Mouse (Mus musculus): ENCODE measurements around the gene Plk3. TPM values are rescaled to one million over a fixed set of nuclear protein-coding genes. Genes with fewer than 3 reads are reported as not detected.
A peak's percentile ranks its signal among the peaks of the same experiment; 100 is the strongest.

The Plk3 gene
- polyA plus RNA-seq, 1 experiment from 2014 or later: 29.6 TPM

DNA sequence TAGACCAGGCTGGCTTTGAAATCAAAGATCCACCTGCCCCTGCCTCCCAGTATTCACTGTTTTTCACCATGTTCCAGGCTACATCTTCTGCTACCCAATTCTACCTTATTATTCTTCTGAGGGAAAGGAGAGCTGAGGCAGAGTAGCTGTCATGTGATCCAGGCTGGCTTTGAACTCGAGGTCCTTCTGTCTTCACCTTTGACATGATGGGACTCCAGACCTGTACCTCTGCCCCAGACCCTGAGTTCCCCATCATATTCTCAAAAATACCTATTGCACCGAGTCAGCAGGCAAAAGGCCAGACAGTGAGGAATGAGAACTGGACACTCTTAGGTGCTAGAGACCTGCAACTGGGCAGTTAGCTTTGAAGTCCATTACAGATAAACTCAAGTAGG, 835 bp upstream of the Plk3 start:
- Histone ChIP-seq H3K27ac (no peak overlapping the region), H3K36me3 (peaks cover 4% of the 10 kb centered on the region), H3K4me2 (replicated peaks) (peak overlapping the region; percentile 82), H3K27me3 (0 out of 2 replicates have a peak, but pooled peaks cover 11% of the 10 kb centered on the region), H3K9me3 (replicated peaks) (no peaks in the 10 kb centered on the region), H3K4me1 (peaks cover 35% of the 10 kb centered on the region), H3K4me3 (0 out of 2 replicates have a peak overlapping the region, but pooled peaks have one; percentile 83), H3K9ac (no peak overlapping the region)
- 39% methylated on average over 2 of the region's 2 CpGs for whole genome bisulfite sequencing
- no peak for ATAC-seq (ENCODE audit: low FRiP score)

DNA sequence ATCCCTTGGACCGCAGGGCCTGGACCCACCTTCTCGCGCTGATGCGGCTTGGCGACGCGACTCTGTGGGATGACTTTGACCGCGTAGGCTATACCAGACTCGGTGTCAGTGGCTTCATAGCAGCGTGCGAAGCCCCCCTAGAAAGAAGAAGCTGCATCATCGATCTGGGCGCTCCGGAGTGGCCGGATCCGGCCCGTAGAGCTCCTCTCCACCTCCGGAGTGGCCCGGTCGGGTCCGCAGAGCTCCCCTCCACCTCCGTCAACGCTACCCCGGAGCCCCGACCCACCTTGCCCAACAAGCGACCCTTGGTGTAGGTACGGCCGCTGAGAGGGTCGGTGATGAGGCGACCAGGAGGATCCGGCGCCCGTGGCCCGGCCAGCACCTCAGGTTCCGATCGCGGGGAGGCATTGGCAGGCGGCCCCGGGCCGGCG, 382 bp downstream of the Plk3 start:
- Histone ChIP-seq H3K27ac (peak overlapping the region; percentile 79), H3K9me3 (replicated peaks) (no peaks in the 10 kb centered on the region), H3K4me3 (peak overlapping the region; percentile 83), H3K9ac (peak overlapping the region; percentile 84), H3K4me2 (replicated peaks) (peak overlapping the region; percentile 82), H3K27me3 (0 out of 2 replicates have a peak, but pooled peaks cover 11% of the 10 kb centered on the region), H3K4me1 (peaks cover 35% of the 10 kb centered on the region), H3K36me3 (peaks cover 15% of the 10 kb centered on the region)
- peak; percentile 48 for ATAC-seq (ENCODE audit: low FRiP score)
- WGBS: under 1% methylated on average over 42 of the region's 42 CpGs

DNA sequence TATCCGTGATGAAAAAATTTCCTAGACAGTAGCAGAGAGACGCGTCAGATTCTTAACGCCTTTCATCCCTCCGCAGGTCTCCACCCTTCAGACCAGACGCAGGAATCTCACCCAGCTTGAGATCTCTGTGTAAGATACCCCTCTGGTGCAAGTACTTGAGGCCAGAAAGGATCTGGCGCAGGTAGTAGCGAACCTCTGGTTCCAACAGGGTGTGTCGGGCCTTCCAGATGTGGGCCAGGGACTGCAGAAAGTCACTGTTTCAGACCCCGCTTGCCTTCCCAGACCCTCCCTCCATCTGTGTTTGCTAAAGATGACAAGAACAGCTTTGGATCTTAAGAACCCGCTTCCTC, 994 bp downstream of the Plk3 start:
- Histone ChIP-seq H3K9me3 (replicated peaks) (no peaks in the 10 kb centered on the region), H3K4me3 (peak overlapping the region; percentile 83), H3K4me1 (peaks cover 35% of the 10 kb centered on the region), H3K36me3 (peaks cover 21% of the 10 kb centered on the region), H3K4me2 (replicated peaks) (peak overlapping the region; percentile 82), H3K27me3 (0 out of 2 replicates have a peak, but pooled peaks cover 11% of the 10 kb centered on the region), H3K9ac (peak overlapping the region; percentile 84), H3K27ac (0 out of 2 replicates have a peak overlapping the region, but pooled peaks have one; percentile 68)
- ATAC-seq (ENCODE audit: low FRiP score): no peak
- WGBS: 3% methylated on average over 11 of the region's 11 CpGs

DNA sequence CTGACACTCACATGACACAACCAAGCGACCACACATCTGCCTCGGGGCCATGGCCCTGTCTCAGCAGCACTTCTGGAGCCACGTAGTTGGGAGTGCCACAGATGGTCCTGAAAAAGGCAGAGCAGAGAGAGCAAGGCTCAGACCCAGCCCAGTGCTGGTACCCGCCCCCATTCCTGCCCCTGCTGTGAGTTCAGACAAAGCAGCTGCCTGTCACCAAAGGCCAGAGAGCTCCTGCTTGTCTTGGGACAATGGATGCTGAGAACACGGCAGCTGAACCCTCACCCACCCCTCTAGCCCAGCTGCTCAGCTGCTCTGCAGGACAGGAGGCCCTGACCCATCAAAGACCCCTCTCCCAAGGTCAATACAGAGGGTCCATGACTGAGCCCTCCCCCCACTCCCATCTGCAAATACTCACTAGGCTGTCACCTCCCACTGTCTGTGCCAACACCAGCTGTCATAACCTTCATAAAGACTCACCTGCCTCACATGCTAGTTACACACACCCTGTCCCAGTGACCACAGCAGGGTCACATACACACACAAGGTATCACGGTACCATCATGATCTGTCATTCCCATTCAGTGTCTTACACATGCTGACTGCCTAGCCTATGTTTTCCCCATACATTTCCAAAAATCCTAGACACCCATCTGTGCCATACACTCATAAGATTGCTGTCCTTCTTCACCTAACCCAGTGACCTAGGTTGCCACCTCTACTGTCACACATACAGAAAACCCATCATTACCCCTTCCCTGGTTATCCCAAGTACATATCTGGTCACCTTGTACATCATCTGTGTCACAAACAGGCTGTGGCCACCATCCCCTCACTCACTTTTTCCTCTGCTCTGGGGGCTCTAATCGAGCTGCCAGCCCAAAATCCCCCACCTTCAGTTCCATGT, 1.6 kb downstream of the Plk3 start:
- WGBS: 4% methylated on average over 7 of the region's 7 CpGs
- Histone ChIP-seq H3K4me3 (peak overlapping the region; percentile 83), H3K27me3 (0 out of 2 replicates have a peak, but pooled peaks cover 11% of the 10 kb centered on the region), H3K36me3 (peaks cover 22% of the 10 kb centered on the region), H3K9ac (peak overlapping the region; percentile 84), H3K4me2 (replicated peaks) (peak overlapping the region; percentile 82), H3K27ac (peak overlapping the region; percentile 68), H3K4me1 (peaks cover 35% of the 10 kb centered on the region), H3K9me3 (replicated peaks) (no peaks in the 10 kb centered on the region)
- peak; percentile 70 for ATAC-seq (ENCODE audit: low FRiP score)

DNA sequence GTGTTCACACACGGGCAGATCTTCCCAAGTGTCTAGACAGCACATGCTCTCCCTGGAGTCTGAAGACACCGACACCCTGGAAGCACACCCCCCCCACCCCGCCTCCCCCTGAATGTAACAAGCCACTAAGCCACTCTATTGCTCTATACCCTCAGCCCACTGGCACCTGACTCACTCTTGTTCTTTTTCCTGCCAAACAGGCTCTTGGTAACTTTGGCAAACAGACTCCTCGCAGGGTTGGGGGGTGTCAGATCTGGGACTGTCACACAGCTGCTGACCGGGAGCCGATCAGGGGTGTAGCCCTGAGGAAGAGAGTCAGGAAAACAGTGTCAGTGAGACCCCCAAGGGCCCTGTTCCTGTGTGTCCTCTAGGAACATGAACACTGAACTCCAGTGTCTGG, 2.6 kb downstream of the Plk3 start:
- 46% methylated on average over 6 of the region's 6 CpGs for WGBS
- Histone ChIP-seq H3K4me2 (replicated peaks) (peak overlapping the region; percentile 82), H3K9me3 (replicated peaks) (no peaks in the 10 kb centered on the region), H3K36me3 (peaks cover 22% of the 10 kb centered on the region), H3K27me3 (0 out of 2 replicates have a peak, but pooled peaks cover 11% of the 10 kb centered on the region), H3K27ac (peak overlapping the region; percentile 68), H3K9ac (peak overlapping the region; percentile 29), H3K4me1 (peaks cover 39% of the 10 kb centered on the region), H3K4me3 (peak overlapping the region; percentile 83; the same call in 1 of the 2 replicates)
- ATAC-seq (ENCODE audit: low FRiP score): no peak

DNA sequence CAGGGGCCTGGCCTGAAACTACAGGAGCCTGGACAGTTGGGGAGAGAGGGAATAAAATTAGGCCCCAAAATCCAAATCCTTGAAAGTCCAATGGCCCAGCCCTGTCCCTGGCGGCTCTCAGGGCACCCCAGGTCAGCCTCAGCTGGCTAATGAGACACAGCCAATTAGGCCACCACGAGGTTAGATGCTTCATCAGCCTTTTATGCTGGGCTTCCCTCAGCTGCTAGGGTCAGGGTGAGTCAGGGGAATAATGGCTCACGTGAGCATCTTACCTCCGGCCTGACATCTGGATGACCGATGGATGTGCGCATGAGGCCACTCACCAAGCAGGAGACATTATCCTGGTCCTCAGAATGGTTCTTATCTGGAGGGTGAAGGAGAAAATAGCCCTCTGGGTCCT, 3.0 kb downstream of the Plk3 start:
- peaks cover 43% of the 10 kb centered on the region for H3K4me1 ChIP-seq
- 0 out of 2 replicates have a peak, but pooled peaks cover 11% of the 10 kb centered on the region for H3K27me3 ChIP-seq
- H3K4me2 ChIP-seq (replicated peaks): peak overlapping the region; percentile 82; the same call in 1 of the 2 replicates
- H3K9me3 ChIP-seq (replicated peaks): no peaks in the 10 kb centered on the region
- 43% methylated on average over 6 of the region's 6 CpGs for WGBS
- peaks cover 22% of the 10 kb centered on the region for H3K36me3 ChIP-seq
- no peak overlapping the region for H3K4me3 ChIP-seq
- H3K9ac ChIP-seq: 0 out of 2 replicates have a peak overlapping the region, but pooled peaks have one; percentile 2
- peak overlapping the region; percentile 68; the same call in 1 of the 2 replicates for H3K27ac ChIP-seq
- no peak for ATAC-seq (ENCODE audit: low FRiP score)

DNA sequence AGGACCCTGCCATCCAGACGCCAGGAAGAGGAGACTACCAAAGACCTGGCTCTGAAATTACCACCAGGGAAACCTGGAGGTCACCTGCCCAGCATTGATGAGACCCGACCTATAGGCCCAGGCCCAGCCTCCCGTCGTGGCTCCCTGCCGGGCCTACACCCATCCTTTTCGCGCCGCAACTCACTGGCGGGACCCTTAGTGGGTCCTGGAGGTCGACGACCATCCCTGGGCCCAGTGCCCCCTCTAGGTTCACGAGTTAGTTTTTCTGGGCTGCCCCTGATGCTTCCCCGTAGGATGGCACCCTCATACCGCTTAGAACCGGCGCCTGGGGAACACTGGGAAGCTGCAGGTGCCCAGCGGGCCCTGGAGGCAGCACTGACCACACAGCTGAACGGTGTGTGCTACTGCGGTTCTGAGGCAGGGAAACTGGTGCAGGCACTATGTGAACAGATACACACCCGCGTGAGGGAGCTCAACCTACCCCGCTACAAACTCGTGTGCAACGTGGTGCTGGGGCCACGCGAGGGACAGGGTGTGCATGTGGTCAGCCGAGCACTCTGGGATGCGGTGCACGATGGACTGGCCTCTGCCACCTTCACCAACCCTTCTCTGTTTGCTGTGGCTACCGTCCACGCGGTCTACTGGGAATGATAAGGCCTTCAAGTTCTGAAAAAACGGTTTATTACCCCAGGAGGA, 5.6 kb downstream of the Plk3 start:
- Histone ChIP-seq H3K36me3 (peaks cover 22% of the 10 kb centered on the region), H3K9me3 (replicated peaks) (no peaks in the 10 kb centered on the region), H3K9ac (no peak overlapping the region), H3K4me2 (replicated peaks) (no peak overlapping the region), H3K4me3 (no peak overlapping the region), H3K27me3 (0 out of 2 replicates have a peak, but pooled peaks cover 11% of the 10 kb centered on the region), H3K4me1 (peaks cover 54% of the 10 kb centered on the region), H3K27ac (peak overlapping the region; percentile 4; the same call in 1 of the 2 replicates)
- WGBS: 91% methylated on average over 33 of the region's 33 CpGs
- no peak for ATAC-seq (ENCODE audit: low FRiP score)

DNA sequence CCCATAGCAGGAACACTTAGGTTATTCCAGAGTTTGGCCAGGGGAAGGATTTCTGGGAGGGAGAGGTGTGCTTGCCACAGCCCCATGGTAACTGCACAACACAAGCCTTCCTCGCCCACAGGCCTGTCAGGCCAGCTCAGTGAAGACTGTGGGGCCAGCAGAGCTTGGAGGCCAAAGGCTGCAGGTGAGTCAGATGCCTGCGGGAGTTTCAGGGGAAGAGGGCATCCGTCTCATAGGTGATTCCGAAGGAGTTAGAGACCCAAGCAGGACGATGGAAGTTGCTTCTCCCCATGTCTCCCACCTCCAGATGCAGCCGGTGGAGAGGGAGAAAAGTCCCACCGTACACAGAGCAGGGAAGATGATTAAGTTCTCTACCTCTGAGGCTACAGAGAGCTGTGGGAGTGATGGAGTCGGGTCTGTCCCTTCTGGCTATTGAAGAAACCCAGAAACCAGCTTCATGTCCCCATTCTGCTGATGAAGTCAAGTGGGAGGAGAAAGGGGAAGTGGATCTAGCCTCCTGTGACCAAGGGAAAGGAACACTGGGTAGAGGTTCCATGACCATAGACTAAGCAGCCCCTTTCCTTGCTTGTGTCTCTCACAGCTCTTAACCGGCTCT, 7.0 kb downstream of the Plk3 start, which contains the start of gene Tctex1d4:
Tctex1d4 (plus strand) TSS at position 120 of the 616 bp plus-strand sequence.
- H3K27ac ChIP-seq: peak within 1 kb of the TSS; percentile 79
- peaks cover 44% of the 10 kb centered on the region for H3K4me1 ChIP-seq
- H3K4me3 ChIP-seq: no peak within 1 kb of the TSS
- no peak within 1 kb of the TSS for H3K4me2 ChIP-seq (replicated peaks)
- H3K36me3 ChIP-seq: peaks cover 22% of the 10 kb centered on the region
- 84% methylated on average over 9 of the region's 9 CpGs for WGBS
- peak within 1 kb of the TSS; percentile 36; the same call in 1 of the 2 replicates for H3K9ac ChIP-seq
- no peak for ATAC-seq (ENCODE audit: low FRiP score)
- H3K27me3 ChIP-seq: 0 out of 2 replicates have a peak, but pooled peaks cover under 1% of the 10 kb centered on the region
- no peaks in the 10 kb centered on the region for H3K9me3 ChIP-seq (replicated peaks)

DNA sequence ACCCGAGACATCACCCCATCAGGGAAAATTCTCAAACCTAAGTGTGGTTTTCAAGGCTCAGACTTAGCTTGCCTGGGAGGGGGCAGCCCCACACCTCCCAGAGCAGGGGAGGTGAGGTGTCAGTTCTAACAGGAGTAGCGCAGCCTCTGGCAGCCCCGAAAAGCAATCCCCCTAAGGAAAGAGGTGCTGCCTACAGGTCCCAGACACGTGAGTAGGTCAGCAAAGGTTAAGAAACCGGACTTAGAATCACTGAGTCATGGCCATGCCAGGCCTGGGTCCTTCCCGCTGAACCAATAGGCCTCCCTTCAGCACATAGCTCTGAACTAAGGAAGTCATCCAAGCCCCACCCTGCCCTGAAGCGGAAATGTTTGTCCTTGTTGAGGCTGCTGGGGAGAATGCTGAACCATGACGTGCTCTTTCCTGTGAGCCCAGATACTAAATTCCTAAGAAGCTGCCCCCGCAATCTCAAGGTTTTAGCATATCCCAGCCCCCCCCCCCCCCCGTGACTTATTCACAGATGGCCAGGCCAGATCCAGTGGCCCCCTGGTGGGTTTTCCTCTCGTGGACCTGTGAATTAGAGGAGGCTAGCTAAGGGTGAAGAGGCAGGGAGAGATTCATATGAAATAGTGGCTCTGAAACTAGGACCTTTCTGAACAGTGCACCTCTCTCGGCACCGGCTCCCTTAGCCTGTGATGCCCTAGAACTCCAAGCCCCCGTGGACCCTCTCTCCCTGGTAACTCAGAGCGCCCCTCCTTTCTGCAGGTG, 7.7 kb downstream of the Plk3 start:
- H3K27me3 ChIP-seq: no peaks in the 10 kb centered on the region
- peak overlapping the region; percentile 36; the same call in 1 of the 2 replicates for H3K9ac ChIP-seq
- WGBS: 45% methylated on average over 15 of the region's 15 CpGs
- peaks cover 40% of the 10 kb centered on the region for H3K4me1 ChIP-seq
- ATAC-seq (ENCODE audit: low FRiP score): no peak
- H3K4me3 ChIP-seq: no peak overlapping the region
- peak overlapping the region; percentile 79 for H3K27ac ChIP-seq
- H3K9me3 ChIP-seq (replicated peaks): no peaks in the 10 kb centered on the region
- H3K36me3 ChIP-seq: peaks cover 22% of the 10 kb centered on the region
- H3K4me2 ChIP-seq (replicated peaks): no peak overlapping the region

DNA sequence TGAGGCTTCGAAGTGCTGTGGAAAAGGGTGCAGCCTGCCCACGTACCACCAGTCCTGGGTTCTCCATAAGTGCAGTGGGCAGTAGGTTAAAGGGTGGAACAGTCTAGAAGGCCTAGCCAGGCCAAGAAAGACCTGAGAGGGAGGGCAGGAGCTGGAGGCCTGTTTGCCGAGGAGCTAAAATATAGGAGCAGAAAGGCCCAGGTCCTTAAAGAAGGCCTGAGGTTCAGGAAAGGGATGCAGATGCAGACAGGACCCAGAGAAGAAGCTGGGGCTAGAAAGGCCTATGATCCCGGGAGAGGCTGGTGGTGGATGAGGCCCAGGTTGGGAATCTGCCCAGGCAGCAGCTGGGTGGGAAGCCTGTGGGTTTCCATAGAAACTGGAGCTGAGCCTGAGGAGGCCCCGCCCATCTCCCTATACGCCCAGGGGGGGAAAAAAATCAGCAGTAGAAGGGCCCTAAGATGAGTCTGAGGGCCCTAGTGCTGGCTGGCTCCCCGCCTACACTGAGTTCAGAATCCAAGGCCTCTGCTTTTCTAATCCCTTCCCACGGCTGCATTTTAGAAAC, 8.3 kb downstream of the Plk3 start, which contains the start of gene Btbd19:
Btbd19 (minus strand) TSS at position 378 of the 562 bp plus-strand sequence.
- ATAC-seq (ENCODE audit: low FRiP score): peak; percentile 29; the same call in 1 of the 2 replicates
- peaks cover 36% of the 10 kb centered on the region for H3K4me1 ChIP-seq
- no peaks in the 10 kb centered on the region for H3K27me3 ChIP-seq
- H3K27ac ChIP-seq: peak within 1 kb of the TSS; percentile 79
- WGBS: 30% methylated on average over 8 of the region's 8 CpGs
- H3K36me3 ChIP-seq: peaks cover 22% of the 10 kb centered on the region
- no peak within 1 kb of the TSS; the same call in 1 of the 2 replicates for H3K4me2 ChIP-seq (replicated peaks)
- H3K9me3 ChIP-seq (replicated peaks): no peaks in the 10 kb centered on the region
- no peak within 1 kb of the TSS for H3K4me3 ChIP-seq
- H3K9ac ChIP-seq: peak within 1 kb of the TSS; percentile 36; the same call in 1 of the 2 replicates

Data from hindbrain, embryonic 12.5 days (tissue).